9 mouse cellular contexts compared by ENCODE assay signal in genomic region chr15:89379429-89379828, GRCm38 (mm10). TPM values are rescaled to one million over a fixed set of nuclear protein-coding genes. Genes with fewer than 3 reads are reported as not detected.
DNase-seq lines count a peak whose midpoint lies in the region; ATAC-seq and TF ChIP-seq lines count a peak whose summit lies in the region.
"Had no signal": no experiment of that assay in that cellular context is flagged by ENCODE, and none has a peak within 500 bp of the region (broad histone marks: within the 10 kb centered on the region; RNA-seq: fewer than 3 reads in every experiment).

No protein-coding gene starts in this region.

- TF ChIP-seq CTCF in liver, embryonic 14.5 days (IDR thresholded peaks at IDR 0.05; ENCODE audit: low read depth), result no peak

- no peaks in the 10 kb centered on the region for H3K9me3 ChIP-seq in lung, embryonic 16.5 days (ENCODE audit: control insufficient read depth, low read length)
- no peaks in the 10 kb centered on the region for H3K9me3 ChIP-seq in liver, embryonic 14.5 days (ENCODE audit: control insufficient read depth, low read length)
- no peaks in the 10 kb centered on the region for H3K9me3 ChIP-seq in stomach, embryonic 16.5 days (replicated peaks; ENCODE audit: control insufficient read depth, low read length)

- no peak for DNase-seq in lung, postnatal 36 days
- peak; percentile 31 to 32 for DNase-seq in heart, postnatal 36 days
- peak in 1 of 3 experiments; percentile 29 for DNase-seq in liver, embryonic 14.5 days (ENCODE audit: low read depth in 3 of 3, low spot score in 3 of 3)
- DNase-seq in gastrocnemius, postnatal 14 days, result no peak
- DNase-seq in MN1 (ENCODE audit: low spot score), result no peak

- H3K27me3 ChIP-seq in lung, embryonic 16.5 days (ENCODE audit: control insufficient read depth, insufficient read depth, low read depth, low read length), result peaks cover 41% of the 10 kb centered on the region
- H3K27me3 ChIP-seq in liver, embryonic 14.5 days (ENCODE audit: control insufficient read depth, insufficient read depth, low read length), result peaks cover 31% of the 10 kb centered on the region
- peaks cover 42% of the 10 kb centered on the region for H3K27me3 ChIP-seq in stomach, embryonic 16.5 days (ENCODE audit: control insufficient read depth, insufficient read depth, low read length)

- peaks cover 15% of the 10 kb centered on the region for H3K4me1 ChIP-seq in lung, embryonic 16.5 days (replicated peaks; ENCODE audit: control insufficient read depth, insufficient read depth, low read length)
- H3K4me1 ChIP-seq in liver, embryonic 14.5 days (replicated peaks; ENCODE audit: control insufficient read depth in 2 of 2, insufficient read depth in 2 of 2, low read length in 1 of 2), result peaks cover 0 to 2% of the 10 kb centered on the region in 2 experiments; a peak in 1 of 4 replicates
- H3K4me1 ChIP-seq in stomach, embryonic 16.5 days (ENCODE audit: control insufficient read depth, insufficient read depth, low read length), result peaks cover 8% of the 10 kb centered on the region; the same call in 1 of the 2 replicates

- no peaks in the 10 kb centered on the region for H3K36me3 ChIP-seq in lung, embryonic 16.5 days (ENCODE audit: control insufficient read depth, insufficient read depth, low read length)
- H3K36me3 ChIP-seq in liver, embryonic 14.5 days (replicated peaks; ENCODE audit: control insufficient read depth, insufficient read depth, low read depth), result no peaks in the 10 kb centered on the region
- H3K36me3 ChIP-seq in stomach, embryonic 16.5 days (ENCODE audit: control insufficient read depth, insufficient read depth, low read length), result no peaks in the 10 kb centered on the region

- peak overlapping the region; percentile 72 for H3K4me2 ChIP-seq in lung, embryonic 16.5 days (ENCODE audit: low read depth, low read length)
- peak overlapping the region; percentile 71 for H3K4me2 ChIP-seq in liver, embryonic 14.5 days (ENCODE audit: low read depth)
- H3K4me2 ChIP-seq in stomach, embryonic 16.5 days (ENCODE audit: low read depth, low read length), result peak overlapping the region; percentile 58

- no peak for TF ChIP-seq EP300 in liver, embryonic 14.5 days (IDR thresholded peaks at IDR 0.05; ENCODE audit: low read depth)

- 0 out of 2 replicates have a peak, but pooled peaks have one; percentile 21 for ATAC-seq in lung, embryonic 16.5 days (ENCODE audit: low read depth)
- peak; percentile 77 for ATAC-seq in common myeloid progenitor, adult 5-6 weeks (replicated peaks; ENCODE audit: low read depth, poor library complexity, severe bottlenecking)
- ATAC-seq in liver, embryonic 14.5 days (ENCODE audit: insufficient read depth), result peak; percentile 58; the same call in 1 of the 2 replicates
- no peak for ATAC-seq in stomach, embryonic 16.5 days (ENCODE audit: insufficient read depth, low FRiP score)

- peak overlapping the region; percentile 53 for H3K9ac ChIP-seq in lung, embryonic 16.5 days (ENCODE audit: low read length)
- peak overlapping the region; percentile 24; the same call in 1 of the 2 replicates for H3K9ac ChIP-seq in liver, embryonic 14.5 days (replicated peaks)
- no peak overlapping the region; the same call in 1 of the 2 replicates for H3K9ac ChIP-seq in stomach, embryonic 16.5 days (ENCODE audit: low read length)

- 13% methylated on average over 10 of the region's 10 CpGs for WGBS in lung, embryonic 16.5 days
- 5% methylated on average over 10 of the region's 10 CpGs for WGBS in liver, embryonic 14.5 days (ENCODE audit: insufficient replicate concordance)
- WGBS in stomach, embryonic 16.5 days, result 14% methylated on average over 10 of the region's 10 CpGs

- H3K27ac ChIP-seq in lung, embryonic 16.5 days (ENCODE audit: low read length), result no peak overlapping the region
- no peak overlapping the region for H3K27ac ChIP-seq in liver, embryonic 14.5 days
- no peak overlapping the region for H3K27ac ChIP-seq in stomach, embryonic 16.5 days (ENCODE audit: low read length)

- intact Hi-C loops in heart, postnatal 36 days (cut with DNase I), result loop anchor here (5.0 kb wide), 1 partner anchor 88 kb away; no protein-coding TSS in a partner anchor
- intact Hi-C loops in gastrocnemius, postnatal 14 days (cut with DNase I; ENCODE audit: low total_unique reads), result no loop called here

- peak overlapping the region; percentile 47 for H3K4me3 ChIP-seq in lung, embryonic 16.5 days (ENCODE audit: low read length)
- H3K4me3 ChIP-seq in liver, embryonic 14.5 days (ENCODE audit: insufficient read depth in 1 of 2, low read depth in 2 of 2, low read length in 2 of 2), result peak overlapping the region; percentile 23 to 45; a peak in 3 of 4 replicates
- H3K4me3 ChIP-seq in stomach, embryonic 16.5 days (replicated peaks; ENCODE audit: low read length), result peak overlapping the region; percentile 42
- H3K4me3 ChIP-seq: myocyte had no signal

RNA-seq across cellular contexts. Expression of gene Odf3b, which starts 0.3 kb away (rescaled TPM):
- 9.6 and 16.1 TPM in 2 replicates for polyA plus RNA-seq in lung, embryonic 16.5 days (2015; fragmentation: Nextera tagmentation; extraction: Ambion mirVana)
- total RNA-seq in common myeloid progenitor, adult 5-6 weeks (2017), result 2.9 and 3.0 TPM in 2 replicates
- under 1 TPM; 0.97 to 0.98 TPM for total RNA-seq in heart, postnatal 36 days (2021)
- polyA plus RNA-seq in liver, embryonic 14.5 days (2012; rRNA removed), result 0.76 and 0.89 TPM in 2 replicates
- 0.57 and 1.3 TPM in 2 replicates for polyA plus RNA-seq in liver, embryonic 14.5 days (2014; fragmentation: Nextera tagmentation; extraction: Ambion mirVana)
- polyA plus RNA-seq in stomach, embryonic 16.5 days (2015; fragmentation: Nextera tagmentation; extraction: Ambion mirVana), result 0.54 and 0.94 TPM in 2 replicates
- total RNA-seq in gastrocnemius, postnatal 14 days (2021), result 1 to 10 TPM in 1 of 2 experiments, under 1 TPM in 1; 0.44 to 1.0 TPM
- polyA plus RNA-seq: myocyte had no signal

RNA-seq across cellular contexts. Expression of gene Tymp, which starts 2.6 kb away (rescaled TPM):
- 1.5 and 1.6 TPM in 2 replicates for polyA plus RNA-seq in lung, embryonic 16.5 days (2015; fragmentation: Nextera tagmentation; extraction: Ambion mirVana)
- 0.68 and 0.78 TPM in 2 replicates for total RNA-seq in common myeloid progenitor, adult 5-6 weeks (2017)
- under 1 TPM; 0.41 to 0.64 TPM for total RNA-seq in heart, postnatal 36 days (2021)
- 0.70 and 0.88 TPM in 2 replicates for polyA plus RNA-seq in liver, embryonic 14.5 days (2012; rRNA removed)
- 0.40 and 0.56 TPM in 2 replicates for polyA plus RNA-seq in liver, embryonic 14.5 days (2014; fragmentation: Nextera tagmentation; extraction: Ambion mirVana)
- polyA plus RNA-seq in stomach, embryonic 16.5 days (2015; fragmentation: Nextera tagmentation; extraction: Ambion mirVana), result 1.3 and 1.4 TPM in 2 replicates
- total RNA-seq in gastrocnemius, postnatal 14 days (2021), result under 1 TPM; 0.25 to 0.64 TPM

RNA-seq across cellular contexts. Expression of gene Klhdc7b, which starts 5.3 kb away (rescaled TPM):
- 0.04 TPM in 1 of 2 replicates, not detected in the other for polyA plus RNA-seq in lung, embryonic 16.5 days (2015; fragmentation: Nextera tagmentation; extraction: Ambion mirVana)
- total RNA-seq in common myeloid progenitor, adult 5-6 weeks (2017), result not detected in 2 replicates
- not detected for total RNA-seq in heart, postnatal 36 days (2021)
- polyA plus RNA-seq in liver, embryonic 14.5 days (2012; rRNA removed), result not detected in 2 replicates
- polyA plus RNA-seq in liver, embryonic 14.5 days (2014; fragmentation: Nextera tagmentation; extraction: Ambion mirVana), result not detected in 2 replicates
- 0.04 TPM in 1 of 2 replicates, not detected in the other for polyA plus RNA-seq in stomach, embryonic 16.5 days (2015; fragmentation: Nextera tagmentation; extraction: Ambion mirVana)
- not detected for total RNA-seq in gastrocnemius, postnatal 14 days (2021)
- polyA plus RNA-seq: myocyte had no signal

RNA-seq across cellular contexts. Expression of gene Sco2, which starts 5.8 kb away (rescaled TPM):
- polyA plus RNA-seq in lung, embryonic 16.5 days (2015; fragmentation: Nextera tagmentation; extraction: Ambion mirVana), result 3.4 and 7.7 TPM in 2 replicates
- 21.8 and 23.0 TPM in 2 replicates for total RNA-seq in common myeloid progenitor, adult 5-6 weeks (2017)
- total RNA-seq in heart, postnatal 36 days (2021), result 10 to 100 TPM; 25.2 to 28.2 TPM
- 9.8 and 10.7 TPM in 2 replicates for polyA plus RNA-seq in liver, embryonic 14.5 days (2012; rRNA removed)
- 2.8 and 4.4 TPM in 2 replicates for polyA plus RNA-seq in liver, embryonic 14.5 days (2014; fragmentation: Nextera tagmentation; extraction: Ambion mirVana)
- polyA plus RNA-seq in stomach, embryonic 16.5 days (2015; fragmentation: Nextera tagmentation; extraction: Ambion mirVana), result 6.0 and 6.1 TPM in 2 replicates
- 10 to 100 TPM; 15.2 to 15.3 TPM for total RNA-seq in gastrocnemius, postnatal 14 days (2021)

RNA-seq across cellular contexts. Expression of gene Ncaph2, which starts 23.9 kb away (rescaled TPM):
- 158 and 172 TPM in 2 replicates for polyA plus RNA-seq in lung, embryonic 16.5 days (2015; fragmentation: Nextera tagmentation; extraction: Ambion mirVana)
- 81.4 and 106 TPM in 2 replicates for total RNA-seq in common myeloid progenitor, adult 5-6 weeks (2017)
- 10 to 100 TPM; 50.4 to 58.6 TPM for total RNA-seq in heart, postnatal 36 days (2021)
- 63.8 and 77.0 TPM in 2 replicates for polyA plus RNA-seq in liver, embryonic 14.5 days (2012; rRNA removed)
- 104 and 106 TPM in 2 replicates for polyA plus RNA-seq in liver, embryonic 14.5 days (2014; fragmentation: Nextera tagmentation; extraction: Ambion mirVana)
- 150 and 166 TPM in 2 replicates for polyA plus RNA-seq in stomach, embryonic 16.5 days (2015; fragmentation: Nextera tagmentation; extraction: Ambion mirVana)
- 10 to 100 TPM; 39.0 to 40.8 TPM for total RNA-seq in gastrocnemius, postnatal 14 days (2021)

Comparison
In these comparisons a context has a peak if more than half of its experiments do, and no peak if none do; other contexts are left out.
1. DNase-seq: peak in heart, postnatal 36 days (2 of 2); none in lung, postnatal 36 days (single experiment), gastrocnemius, postnatal 14 days (single experiment) and MN1 (single experiment).
2. Peak in every context shown above with its lines, with median percentiles within 50 percentile points of each other: H3K4me2 ChIP-seq and H3K4me3 ChIP-seq.